Mouse (Mus musculus) heart, embryonic 13.5 days (tissue): ENCODE measurements around the gene Oas1e. TPM values are rescaled to one million over a fixed set of nuclear protein-coding genes. Genes with fewer than 3 reads are reported as not detected.

Experiments
- polyA plus RNA-seq: library from polyadenylated mRNA; unstranded; fragments of >200 nt; fragmentation: Nextera tagmentation; extraction: Ambion mirVana; gene quantifications from 2 replicates; pipeline ENCODE4 v1.2.1, GENCODE M21; 2015

The Oas1e gene
- polyA plus RNA-seq, 1 experiment from 2014 or later: not detected

Other genes with a start within 250 kb of the Oas1e start
- gene Tpcn1, start 206.9 kb downstream of the Oas1e start, polyA plus RNA-seq: 14.9 and 16.1 TPM in 2 replicates
- 0.27 and 0.44 TPM in 2 replicates for gene Iqcd, start 206.5 kb downstream of the Oas1e start, polyA plus RNA-seq
- gene Rita1, start 182.9 kb downstream of the Oas1e start, polyA plus RNA-seq: 9.6 and 10.4 TPM in 2 replicates
- gene Ddx54, start 182.8 kb downstream of the Oas1e start, polyA plus RNA-seq: 29.6 and 29.7 TPM in 2 replicates
- not detected in 2 replicates for gene Cfap73, start 161.3 kb downstream of the Oas1e start, polyA plus RNA-seq
- gene Rasal1, start 146.7 kb downstream of the Oas1e start, polyA plus RNA-seq: 0.13 and 0.37 TPM in 2 replicates
- 0.74 and 0.84 TPM in 2 replicates for gene Dtx1, start 83.6 kb downstream of the Oas1e start, polyA plus RNA-seq
- gene Oas2, start 45.7 kb downstream of the Oas1e start, polyA plus RNA-seq: 0.24 and 0.32 TPM in 2 replicates
- 0.18 and 0.37 TPM in 2 replicates for gene Oas3, start 17.9 kb downstream of the Oas1e start, polyA plus RNA-seq
- gene Oas1c, start 17.0 kb upstream of the Oas1e start, polyA plus RNA-seq: 0.29 and 0.55 TPM in 2 replicates
- gene Oas1f, start 51.8 kb upstream of the Oas1e start, polyA plus RNA-seq: not detected in 2 replicates
- gene Oas1h, start 65.9 kb upstream of the Oas1e start, polyA plus RNA-seq: not detected in 2 replicates
- gene Oas1g, start 92.1 kb upstream of the Oas1e start, polyA plus RNA-seq: 0.20 and 0.24 TPM in 2 replicates
- gene Oas1a, start 112.0 kb upstream of the Oas1e start, polyA plus RNA-seq: 1.1 and 1.6 TPM in 2 replicates
- not detected in 2 replicates for gene Oas1d, start 119.0 kb upstream of the Oas1e start, polyA plus RNA-seq
- 0.08 TPM in 1 of 2 replicates, not detected in the other for gene Rph3a, start 214.6 kb upstream of the Oas1e start, polyA plus RNA-seq